Comparison of ENCODE assay signal across 8 mouse cellular contexts in the genomic region with DNA sequence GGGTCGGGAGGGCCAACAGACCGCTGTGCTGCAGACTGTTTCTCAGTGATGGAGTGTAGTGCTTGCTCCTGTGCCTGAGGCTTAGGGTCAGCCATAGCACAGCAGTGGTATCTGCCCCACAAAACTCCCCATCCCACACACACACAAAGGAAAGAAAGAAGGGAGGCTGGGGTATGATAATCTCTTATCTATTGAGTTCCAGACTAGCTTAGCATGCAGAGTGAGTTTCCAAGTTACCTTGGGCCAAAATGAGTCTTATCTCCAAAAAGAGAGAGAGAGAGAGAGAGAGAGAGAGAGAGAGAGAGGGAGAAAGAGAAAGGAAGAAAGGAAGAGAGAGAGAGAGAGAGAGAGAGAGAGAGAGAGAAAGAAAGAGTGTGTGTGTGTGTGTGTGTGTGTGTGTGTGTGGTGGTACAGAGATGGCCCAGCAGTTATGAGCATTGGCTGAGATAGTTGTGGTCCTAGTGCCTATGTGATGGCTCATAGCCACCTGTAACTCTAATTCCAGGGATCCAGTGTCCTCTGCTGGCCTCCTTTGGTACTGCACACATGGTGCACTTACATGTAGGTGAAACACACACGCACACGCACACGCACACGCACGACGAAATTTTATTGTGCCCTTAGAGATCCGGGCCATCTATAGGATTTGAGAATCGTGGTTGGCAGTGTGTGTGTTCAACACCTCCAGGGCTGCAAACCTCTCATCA. TPM values are rescaled to one million over a fixed set of nuclear protein-coding genes. Genes with fewer than 3 reads are reported as not detected.
A peak's percentile ranks its signal among the peaks of the same experiment; 100 is the strongest.
DNase-seq lines count a peak whose midpoint lies in the region; ATAC-seq lines count a peak whose summit lies in the region.

No protein-coding gene starts in this region.

- ATAC-seq in liver, embryonic 13.5 days (ENCODE audit: low read depth) = peak; percentile 39

- H3K4me3 ChIP-seq in liver, embryonic 13.5 days (replicated peaks) = no peak overlapping the region
- H3K4me3 ChIP-seq in limb, embryonic 10.5 days = no peak overlapping the region

- H3K9me3 ChIP-seq in liver, embryonic 13.5 days (replicated peaks) = no peaks in the 10 kb centered on the region
- H3K9me3 ChIP-seq in limb, embryonic 10.5 days (replicated peaks) = no peaks in the 10 kb centered on the region

- H3K36me3 ChIP-seq in liver, embryonic 13.5 days = peaks cover 25% of the 10 kb centered on the region
- H3K36me3 ChIP-seq in limb, embryonic 10.5 days = peaks cover 15% of the 10 kb centered on the region

- WGBS in liver, embryonic 13.5 days (ENCODE audit: insufficient replicate concordance) = 67% methylated on average over 10 of the region's 10 CpGs
- 83% methylated on average over 10 of the region's 10 CpGs for WGBS in limb, embryonic 10.5 days

- DNase-seq in cerebellum, postnatal 14 days = peak; percentile 56 to 86
- no peak for DNase-seq in cerebellum, adult 9-10 months
- peak; percentile 48 for DNase-seq in spleen, adult 12 weeks (ENCODE audit: low spot score)
- DNase-seq in spleen, postnatal 36 days (ENCODE audit: low spot score in 2 of 2) = no peak
- peak; percentile 47 for DNase-seq in liver, embryonic 13.5 days
- DNase-seq in thymus, postnatal 36 days = peak; percentile 53 to 58
- DNase-seq in limb, embryonic 10.5 days (ENCODE audit: low spot score) = no peak
- DNase-seq in gastrocnemius, adult 8-10 months (ENCODE audit: low spot score in 2 of 2) = no peak

- H3K9ac ChIP-seq in liver, embryonic 13.5 days = no peak overlapping the region

- H3K27ac ChIP-seq in liver, embryonic 13.5 days = peak overlapping the region; percentile 70
- no peak overlapping the region for H3K27ac ChIP-seq in limb, embryonic 10.5 days

- peaks cover 55% of the 10 kb centered on the region for H3K4me1 ChIP-seq in liver, embryonic 13.5 days (replicated peaks)
- H3K4me1 ChIP-seq in limb, embryonic 10.5 days = peaks cover 27% of the 10 kb centered on the region

- H3K27me3 ChIP-seq in liver, embryonic 13.5 days = no peaks in the 10 kb centered on the region
- no peaks in the 10 kb centered on the region for H3K27me3 ChIP-seq in limb, embryonic 10.5 days (ENCODE audit: low read depth, poor library complexity, severe bottlenecking)

- 0 out of 2 replicates have a peak overlapping the region, but pooled peaks have one; percentile 18 for H3K4me2 ChIP-seq in liver, embryonic 13.5 days

RNA-seq across cellular contexts. Expression of a gene that starts 4.6 kb away (rescaled TPM):
- 7.1 and 7.4 TPM in 2 replicates for polyA plus RNA-seq in liver, embryonic 13.5 days (2015; fragmentation: Nextera tagmentation; extraction: Ambion mirVana)
- polyA plus RNA-seq in limb, embryonic 10.5 days (2016; fragmentation: Nextera tagmentation; extraction: Ambion mirVana) = 43.2 and 43.9 TPM in 2 replicates
- 10 to 100 TPM; 20.3 to 26.3 (median 23.6) TPM for total RNA-seq in gastrocnemius, adult 8-10 months (2022)

RNA-seq across cellular contexts. Expression of a gene that starts 9.0 kb away (rescaled TPM):
- 10.1 and 10.7 TPM in 2 replicates for polyA plus RNA-seq in liver, embryonic 13.5 days (2015; fragmentation: Nextera tagmentation; extraction: Ambion mirVana)
- 20.2 and 23.2 TPM in 2 replicates for polyA plus RNA-seq in limb, embryonic 10.5 days (2016; fragmentation: Nextera tagmentation; extraction: Ambion mirVana)
- 10 to 100 TPM; 14.5 to 18.7 (median 17.1) TPM for total RNA-seq in gastrocnemius, adult 8-10 months (2022)

RNA-seq across cellular contexts. Expression of a gene that starts 9.0 kb away (rescaled TPM):
- 27.6 and 30.5 TPM in 2 replicates for polyA plus RNA-seq in liver, embryonic 13.5 days (2015; fragmentation: Nextera tagmentation; extraction: Ambion mirVana)
- 9.2 and 16.0 TPM in 2 replicates for polyA plus RNA-seq in limb, embryonic 10.5 days (2016; fragmentation: Nextera tagmentation; extraction: Ambion mirVana)
- total RNA-seq in gastrocnemius, adult 8-10 months (2022) = 10 to 100 TPM; 35.3 to 41.1 (median 38.3) TPM

RNA-seq across cellular contexts. Expression of a gene that starts 15.4 kb away (rescaled TPM):
- polyA plus RNA-seq in liver, embryonic 13.5 days (2015; fragmentation: Nextera tagmentation; extraction: Ambion mirVana) = 153 and 157 TPM in 2 replicates
- polyA plus RNA-seq in limb, embryonic 10.5 days (2016; fragmentation: Nextera tagmentation; extraction: Ambion mirVana) = 212 and 258 TPM in 2 replicates
- 10 to 100 TPM; 56.4 to 69.1 (median 64.0) TPM for total RNA-seq in gastrocnemius, adult 8-10 months (2022)

RNA-seq across cellular contexts. Expression of a gene that starts 15.5 kb away (rescaled TPM):
- polyA plus RNA-seq in liver, embryonic 13.5 days (2015; fragmentation: Nextera tagmentation; extraction: Ambion mirVana) = 25.5 and 27.6 TPM in 2 replicates
- 88.1 and 92.2 TPM in 2 replicates for polyA plus RNA-seq in limb, embryonic 10.5 days (2016; fragmentation: Nextera tagmentation; extraction: Ambion mirVana)
- 10 to 100 TPM; 14.1 to 18.5 (median 16.1) TPM for total RNA-seq in gastrocnemius, adult 8-10 months (2022)

Comparison
In these comparisons a context has a peak if more than half of its experiments do, and no peak if none do; other contexts are left out.
1. DNase-seq: peak in cerebellum, postnatal 14 days (2 of 2), spleen, adult 12 weeks (single experiment), liver, embryonic 13.5 days (single experiment) and thymus, postnatal 36 days (2 of 2); none in cerebellum, adult 9-10 months (single experiment), spleen, postnatal 36 days (0 of 2), limb, embryonic 10.5 days (single experiment) and gastrocnemius, adult 8-10 months (0 of 2).